Comparison of ENCODE assay signal across 9 mouse cellular contexts in the genomic region with DNA sequence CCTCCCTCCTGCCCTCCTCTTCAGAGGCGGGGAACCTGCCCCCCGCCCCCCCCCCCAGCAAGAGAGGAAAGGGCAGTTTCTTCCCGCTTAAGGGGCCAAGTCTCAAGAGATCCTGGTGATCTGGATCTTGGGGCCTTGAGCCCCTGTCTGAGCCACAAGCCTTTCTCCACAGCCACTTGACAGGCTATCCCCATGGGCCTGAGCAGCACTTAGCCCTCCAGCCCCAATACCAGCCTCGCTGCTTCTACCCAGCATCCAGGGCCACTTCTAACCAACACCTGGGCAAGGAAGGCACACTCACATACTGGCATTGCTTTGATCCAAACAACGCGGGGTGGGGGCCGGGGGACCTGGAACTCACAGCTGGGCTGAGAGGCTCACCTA. TPM values are rescaled to one million over a fixed set of nuclear protein-coding genes. Genes with fewer than 3 reads are reported as not detected.
DNase-seq lines count a peak whose midpoint lies in the region; ATAC-seq and TF ChIP-seq lines count a peak whose summit lies in the region.
"Had no signal": no experiment of that assay in that cellular context is flagged by ENCODE, and none has a peak within 500 bp of the region (broad histone marks: within the 10 kb centered on the region; RNA-seq: fewer than 3 reads in every experiment).

No protein-coding gene starts in this region.

- peaks cover 13% of the 10 kb centered on the region; the same call in 1 of the 2 replicates for H3K4me1 ChIP-seq in forebrain, embryonic 13.5 days
- no peaks in the 10 kb centered on the region for H3K4me1 ChIP-seq in limb, embryonic 11.5 days (ENCODE audit: control insufficient read depth, insufficient read depth, low read length)
- no peaks in the 10 kb centered on the region for H3K4me1 ChIP-seq in neural tube, embryonic 14.5 days (ENCODE audit: control insufficient read depth, insufficient read depth, low read length)

- TF ChIP-seq CTCF in left cerebral cortex, adult 2 months (IDR thresholded peaks at IDR 0.05) = no peak

- H3K9me3 ChIP-seq in forebrain, embryonic 13.5 days (replicated peaks) = no peaks in the 10 kb centered on the region
- no peaks in the 10 kb centered on the region for H3K9me3 ChIP-seq in limb, embryonic 11.5 days (ENCODE audit: control insufficient read depth, low read length)
- H3K9me3 ChIP-seq in neural tube, embryonic 14.5 days (ENCODE audit: control insufficient read depth, low read length) = no peaks in the 10 kb centered on the region

- peak overlapping the region; percentile 56 for H3K4me3 ChIP-seq in left cerebral cortex, adult 2 months
- H3K4me3 ChIP-seq in forebrain, embryonic 13.5 days = peak overlapping the region; percentile 59
- H3K4me3 ChIP-seq in limb, embryonic 11.5 days (ENCODE audit: low read depth, low read length) = peak overlapping the region; percentile 48; the same call in 1 of the 2 replicates
- H3K4me3 ChIP-seq in neural tube, embryonic 14.5 days (ENCODE audit: low read depth, low read length) = peak overlapping the region; percentile 43

- H3K27me3 ChIP-seq in forebrain, embryonic 13.5 days = no peaks in the 10 kb centered on the region
- H3K27me3 ChIP-seq in limb, embryonic 11.5 days (ENCODE audit: control insufficient read depth, insufficient read depth, low read length) = peaks cover 13% of the 10 kb centered on the region
- H3K27me3 ChIP-seq in neural tube, embryonic 14.5 days (ENCODE audit: control insufficient read depth, insufficient read depth, low read length) = no peaks in the 10 kb centered on the region
- H3K27me3 ChIP-seq: Patski had no signal

- H3K27ac ChIP-seq in left cerebral cortex, adult 2 months = no peak overlapping the region
- no peak overlapping the region for H3K27ac ChIP-seq in forebrain, embryonic 13.5 days
- H3K27ac ChIP-seq in limb, embryonic 11.5 days (replicated peaks; ENCODE audit: low read depth, low read length) = no peak overlapping the region
- H3K27ac ChIP-seq in neural tube, embryonic 14.5 days (ENCODE audit: low read depth, low read length) = no peak overlapping the region

- DNase-seq in left cerebral cortex, adult 2 months (ENCODE audit: extremely low spot score in 1 of 2, low spot score in 2 of 2) = no peak
- no peak for DNase-seq in left cerebral cortex, adult 18-20 months (ENCODE audit: low spot score in 2 of 2)
- DNase-seq in limb, embryonic 11.5 days (ENCODE audit: low spot score) = no peak
- DNase-seq in thymus, adult 18-20 months = no peak

- H3K36me3 ChIP-seq in forebrain, embryonic 13.5 days (ENCODE audit: poor library complexity, severe bottlenecking) = no peaks in the 10 kb centered on the region
- no peaks in the 10 kb centered on the region for H3K36me3 ChIP-seq in limb, embryonic 11.5 days (ENCODE audit: control insufficient read depth, insufficient read depth, low read length)
- H3K36me3 ChIP-seq in neural tube, embryonic 14.5 days (ENCODE audit: control insufficient read depth, insufficient read depth, low read length) = no peaks in the 10 kb centered on the region

- no peak overlapping the region; the same call in 1 of the 2 replicates for H3K9ac ChIP-seq in forebrain, embryonic 13.5 days
- no peak overlapping the region for H3K9ac ChIP-seq in limb, embryonic 11.5 days (ENCODE audit: low read length)
- H3K9ac ChIP-seq in neural tube, embryonic 14.5 days (replicated peaks; ENCODE audit: low read depth, low read length) = peak overlapping the region; percentile 39; the same call in 1 of the 2 replicates

- intact Hi-C loops in left cerebral cortex, adult 2 months (cut with DNase I) = no loop called here

- WGBS in forebrain, embryonic 13.5 days = 41% methylated on average over 5 of the region's 7 CpGs
- WGBS in limb, embryonic 11.5 days = 30% methylated on average over 6 of the region's 7 CpGs
- 31% methylated on average over 5 of the region's 7 CpGs for WGBS in neural tube, embryonic 14.5 days

- ATAC-seq in forebrain, embryonic 13.5 days = peak; percentile 50; the same call in 1 of the 2 replicates
- ATAC-seq in limb, embryonic 11.5 days (ENCODE audit: insufficient number of reproducible peaks, low FRiP score, low TSS enrichment, low read depth) = peak; percentile 31; the same call in 1 of the 2 replicates
- peak; percentile 38; the same call in 1 of the 2 replicates for ATAC-seq in neural tube, embryonic 14.5 days (ENCODE audit: low read depth)
- ATAC-seq in cerebellum, adult (ENCODE audit: insufficient number of reproducible peaks, low FRiP score, low TSS enrichment) = no peak
- ATAC-seq in monocyte, adult 5-6 weeks (replicated peaks; ENCODE audit: insufficient number of reproducible peaks, low FRiP score, low TSS enrichment, poor library complexity, severe bottlenecking) = no peak

- H3K4me2 ChIP-seq in forebrain, embryonic 13.5 days = peak overlapping the region; percentile 64
- H3K4me2 ChIP-seq in limb, embryonic 11.5 days (ENCODE audit: low read depth, severe bottlenecking) = peak overlapping the region; percentile 67
- peak overlapping the region; percentile 62 for H3K4me2 ChIP-seq in neural tube, embryonic 14.5 days (ENCODE audit: low read depth, low read length)

RNA-seq across cellular contexts. Expression of a gene that starts 0.5 kb away (rescaled TPM):
- 10 to 100 TPM; 22.0 to 25.1 TPM for total RNA-seq in left cerebral cortex, adult 2 months (2021)
- 10 to 100 TPM; 20.1 to 23.2 TPM for total RNA-seq in left cerebral cortex, adult 18-20 months (2021)
- 47.3 and 48.2 TPM in 2 replicates for polyA plus RNA-seq in forebrain, embryonic 13.5 days (2015; fragmentation: Nextera tagmentation; extraction: Ambion mirVana)
- polyA plus RNA-seq in limb, embryonic 11.5 days (2014; fragmentation: Nextera tagmentation; extraction: Ambion mirVana) = 23.0 and 26.3 TPM in 2 replicates
- polyA plus RNA-seq in neural tube, embryonic 14.5 days (2014; fragmentation: Nextera tagmentation; extraction: Ambion mirVana) = 10.6 and 15.9 TPM in 2 replicates
- 0.39 to 1.2 TPM in 2 of 3 replicates, not detected in the other for total RNA-seq in monocyte, adult 5-6 weeks (2017)

Comparison
In these comparisons a context has a peak if more than half of its experiments do, and no peak if none do; other contexts are left out.
1. ATAC-seq: peak in forebrain, embryonic 13.5 days (single experiment), limb, embryonic 11.5 days (single experiment) and neural tube, embryonic 14.5 days (single experiment); none in cerebellum, adult (single experiment) and monocyte, adult 5-6 weeks (single experiment).
2. Peak in every context shown above with its lines, with median percentiles within 50 percentile points of each other: H3K4me3 ChIP-seq and H3K4me2 ChIP-seq.